In the genomic region with DNA sequence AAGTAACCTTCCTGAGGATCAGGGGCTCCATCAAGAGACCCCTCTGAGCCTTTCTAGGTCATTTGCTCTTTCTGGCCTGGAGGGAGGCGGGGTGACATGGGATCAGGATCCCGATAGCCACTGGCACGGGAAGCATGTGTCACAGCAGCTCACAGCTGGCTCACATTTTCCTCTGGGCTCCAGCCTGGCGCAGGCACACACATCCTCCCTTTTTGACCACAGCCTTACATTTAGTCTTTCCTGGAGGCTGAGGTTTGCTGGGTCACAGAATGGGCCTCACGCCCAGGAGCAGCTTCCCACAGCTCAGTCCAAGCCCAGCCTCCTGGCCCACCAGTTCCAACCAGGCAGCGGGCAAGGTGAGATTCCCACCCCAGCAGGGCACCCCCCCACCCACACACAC, we compare ENCODE assay signal across 8 mouse cellular contexts. TPM values are rescaled to one million over a fixed set of nuclear protein-coding genes. Genes with fewer than 3 reads are reported as not detected.
DNase-seq lines count a peak whose midpoint lies in the region; ATAC-seq and TF ChIP-seq lines count a peak whose summit lies in the region.

No protein-coding gene starts in this region.

- peak overlapping the region; percentile 58 for H3K27ac ChIP-seq in forebrain, embryonic 10.5 days
- no peak overlapping the region for H3K27ac ChIP-seq in forebrain, embryonic 15.5 days (replicated peaks)
- peak overlapping the region; percentile 9 to 66 for H3K27ac ChIP-seq in heart, embryonic 14.5 days (replicated peaks in 1 of 2; ENCODE audit: control insufficient read depth in 1 of 2, insufficient read depth in 1 of 2, low read depth in 2 of 2, low read length in 2 of 2)
- peak overlapping the region; percentile 11; the same call in 1 of the 2 replicates for H3K27ac ChIP-seq in liver, postnatal 0 days (ENCODE audit: low read depth)

- H3K4me1 ChIP-seq in forebrain, embryonic 10.5 days: peaks cover 43% of the 10 kb centered on the region
- H3K4me1 ChIP-seq in forebrain, embryonic 15.5 days: no peaks in the 10 kb centered on the region
- peaks cover 15 to 20% of the 10 kb centered on the region in 2 experiments for H3K4me1 ChIP-seq in heart, embryonic 14.5 days (ENCODE audit: control insufficient read depth in 2 of 2, insufficient read depth in 2 of 2, low read length in 2 of 2)
- peaks cover 48% of the 10 kb centered on the region for H3K4me1 ChIP-seq in liver, postnatal 0 days (ENCODE audit: insufficient read depth)

- no peak overlapping the region for H3K4me2 ChIP-seq in forebrain, embryonic 15.5 days (replicated peaks)
- no peak overlapping the region for H3K4me2 ChIP-seq in heart, embryonic 14.5 days (ENCODE audit: low read length)
- no peak overlapping the region for H3K4me2 ChIP-seq in liver, postnatal 0 days (ENCODE audit: low read depth, low read length)

- no peak for DNase-seq in forebrain, embryonic 10.5 days (ENCODE audit: extremely low spot score, low spot score)
- peak; percentile 40 for DNase-seq in lung, postnatal 10 days
- no peak for DNase-seq in lung, postnatal 25 days (ENCODE audit: low spot score)
- no peak for DNase-seq in liver, postnatal 0 days
- no peak for DNase-seq in urinary bladder, postnatal 14 days (ENCODE audit: low spot score)
- no peak for DNase-seq in ovary, postnatal 14 days (ENCODE audit: low spot score)

- no peaks in the 10 kb centered on the region for H3K9me3 ChIP-seq in forebrain, embryonic 10.5 days
- H3K9me3 ChIP-seq in forebrain, embryonic 15.5 days: no peaks in the 10 kb centered on the region
- H3K9me3 ChIP-seq in heart, embryonic 14.5 days (ENCODE audit: control insufficient read depth, low read length): no peaks in the 10 kb centered on the region
- H3K9me3 ChIP-seq in liver, postnatal 0 days (ENCODE audit: low read length): no peaks in the 10 kb centered on the region

- 77% methylated on average over 6 of the region's 6 CpGs for WGBS in forebrain, embryonic 10.5 days
- 78% methylated on average over 6 of the region's 6 CpGs for WGBS in forebrain, embryonic 15.5 days
- WGBS in heart, embryonic 14.5 days: 55% methylated on average over 6 of the region's 6 CpGs
- WGBS in liver, postnatal 0 days (ENCODE audit: insufficient replicate concordance): 46% methylated on average over 6 of the region's 6 CpGs

- no peaks in the 10 kb centered on the region for H3K27me3 ChIP-seq in forebrain, embryonic 10.5 days (ENCODE audit: poor library complexity, severe bottlenecking)
- H3K27me3 ChIP-seq in forebrain, embryonic 15.5 days: no peaks in the 10 kb centered on the region
- no peaks in the 10 kb centered on the region for H3K27me3 ChIP-seq in heart, embryonic 14.5 days (ENCODE audit: control insufficient read depth, insufficient read depth, low read length)
- no peaks in the 10 kb centered on the region for H3K27me3 ChIP-seq in liver, postnatal 0 days (ENCODE audit: insufficient read depth, low read length)

- no peak for ATAC-seq in forebrain, embryonic 15.5 days (replicated peaks)
- ATAC-seq in heart, embryonic 14.5 days (ENCODE audit: insufficient number of reproducible peaks, insufficient read depth, low FRiP score, low read depth): peak; percentile 15; the same call in 1 of the 2 replicates
- ATAC-seq in liver, postnatal 0 days: no peak

- no peak for TF ChIP-seq CTCF in liver, postnatal 0 days (IDR thresholded peaks at IDR 0.05; ENCODE audit: low read depth)

- TF ChIP-seq EP300 in liver, postnatal 0 days (IDR thresholded peaks at IDR 0.05; ENCODE audit: low read depth): no peak

- H3K9ac ChIP-seq in forebrain, embryonic 15.5 days (replicated peaks): no peak overlapping the region
- no peak overlapping the region for H3K9ac ChIP-seq in heart, embryonic 14.5 days (ENCODE audit: low read length)
- H3K9ac ChIP-seq in liver, postnatal 0 days (replicated peaks): no peak overlapping the region

- H3K36me3 ChIP-seq in forebrain, embryonic 10.5 days (replicated peaks): no peaks in the 10 kb centered on the region
- H3K36me3 ChIP-seq in forebrain, embryonic 15.5 days: no peaks in the 10 kb centered on the region
- no peaks in the 10 kb centered on the region for H3K36me3 ChIP-seq in heart, embryonic 14.5 days (ENCODE audit: control insufficient read depth, insufficient read depth, low read length)
- H3K36me3 ChIP-seq in liver, postnatal 0 days (replicated peaks; ENCODE audit: insufficient read depth, low read length): no peaks in the 10 kb centered on the region

- H3K4me3 ChIP-seq in forebrain, embryonic 10.5 days: no peak overlapping the region
- H3K4me3 ChIP-seq in forebrain, embryonic 15.5 days: no peak overlapping the region
- H3K4me3 ChIP-seq in heart, embryonic 14.5 days (ENCODE audit: control insufficient read depth in 1 of 2, insufficient read depth in 1 of 2, low read depth in 1 of 2, low read length in 2 of 2): no peak overlapping the region
- H3K4me3 ChIP-seq in liver, postnatal 0 days (ENCODE audit: low read depth, low read length): no peak overlapping the region

RNA-seq across cellular contexts. Expression of a gene that starts 11.5 kb away (rescaled TPM):
- polyA plus RNA-seq in forebrain, embryonic 10.5 days (2016; fragmentation: Nextera tagmentation; extraction: Ambion mirVana): 2.0 and 3.0 TPM in 2 replicates
- 8.7 and 9.1 TPM in 2 replicates for polyA plus RNA-seq in forebrain, embryonic 15.5 days (2015; fragmentation: Nextera tagmentation; extraction: Ambion mirVana)
- polyA plus RNA-seq in heart, embryonic 14.5 days (2014; fragmentation: Nextera tagmentation; extraction: Ambion mirVana): 3.3 and 3.7 TPM in 2 replicates
- polyA plus RNA-seq in liver, postnatal 0 days (2015; fragmentation: Nextera tagmentation; extraction: Ambion mirVana): 4.1 and 4.9 TPM in 2 replicates

RNA-seq across cellular contexts. Expression of a gene that starts 37.1 kb away (rescaled TPM):
- polyA plus RNA-seq in forebrain, embryonic 10.5 days (2016; fragmentation: Nextera tagmentation; extraction: Ambion mirVana): 248 and 256 TPM in 2 replicates
- 90.0 and 97.2 TPM in 2 replicates for polyA plus RNA-seq in forebrain, embryonic 15.5 days (2015; fragmentation: Nextera tagmentation; extraction: Ambion mirVana)
- polyA plus RNA-seq in heart, embryonic 14.5 days (2014; fragmentation: Nextera tagmentation; extraction: Ambion mirVana): 61.9 and 64.7 TPM in 2 replicates
- 40.2 and 44.5 TPM in 2 replicates for polyA plus RNA-seq in liver, postnatal 0 days (2015; fragmentation: Nextera tagmentation; extraction: Ambion mirVana)

RNA-seq across cellular contexts. Expression of a gene that starts 42.9 kb away (rescaled TPM):
- polyA plus RNA-seq in forebrain, embryonic 10.5 days (2016; fragmentation: Nextera tagmentation; extraction: Ambion mirVana): not detected in 2 replicates
- polyA plus RNA-seq in forebrain, embryonic 15.5 days (2015; fragmentation: Nextera tagmentation; extraction: Ambion mirVana): not detected in 2 replicates
- not detected in 2 replicates for polyA plus RNA-seq in heart, embryonic 14.5 days (2014; fragmentation: Nextera tagmentation; extraction: Ambion mirVana)
- polyA plus RNA-seq in liver, postnatal 0 days (2015; fragmentation: Nextera tagmentation; extraction: Ambion mirVana): 0.79 and 1.2 TPM in 2 replicates
